Mouse (Mus musculus): ENCODE results near the gene Nkx2-4. TPM values are rescaled to one million over a fixed set of nuclear protein-coding genes. Genes with fewer than 3 reads are reported as not detected.

The Nkx2-4 gene
- polyA plus RNA-seq (2012; rRNA removed), result not detected in 2 replicates

- no peak for DNase-seq (ENCODE audit: low read depth, low spot score)
- 1% methylated on average over 82 of the region's 82 CpGs for WGBS
Observed at GRCm38 (mm10) chr2:147085072-147085870, at the start of gene Nkx2-4. Gene Nkx2-4, minus strand, starts transcription at chr2:147085445.

- 73% methylated on average over 6 of the region's 6 CpGs for WGBS
- no peak for DNase-seq (ENCODE audit: low read depth, low spot score)
Observed at GRCm38 (mm10) chr2:147127366-147127765, 42.1 kb upstream of the Nkx2-4 start.

GRCm38 (mm10) chr2:147119736-147120135, 34.5 kb upstream of the Nkx2-4 start:
- 86% methylated on average over 1 of the region's 1 CpGs for WGBS
- DNase-seq (ENCODE audit: low read depth, low spot score), result no peak

GRCm38 (mm10) chr2:147086441-147086840, 1.2 kb upstream of the Nkx2-4 start:
- DNase-seq (ENCODE audit: low read depth, low spot score), result no peak
- WGBS, result 16% methylated on average over 5 of the region's 5 CpGs

- 17% methylated on average over 6 of the region's 6 CpGs for WGBS
- DNase-seq (ENCODE audit: low read depth, low spot score), result no peak
Observed at GRCm38 (mm10) chr2:147085937-147086336, 692 bp upstream of the Nkx2-4 start.

GRCm38 (mm10) chr2:147084366-147085071, 726 bp downstream of the Nkx2-4 start:
- DNase-seq (ENCODE audit: low read depth, low spot score), result no peak
- 2% methylated on average over 106 of the region's 106 CpGs for WGBS

GRCm38 (mm10) chr2:147083471-147084365, 1.5 kb downstream of the Nkx2-4 start:
- DNase-seq (ENCODE audit: low read depth, low spot score), result no peak
- 2% methylated on average over 72 of the region's 72 CpGs for WGBS

GRCm38 (mm10) chr2:147082391-147082790, 2.9 kb downstream of the Nkx2-4 start:
- no peak for DNase-seq (ENCODE audit: low read depth, low spot score)
- 66% methylated on average over 4 of the region's 4 CpGs for WGBS

- WGBS, result 93% methylated on average over 4 of the region's 4 CpGs
Observed at GRCm38 (mm10) chr2:147074399-147074798, 10.8 kb downstream of the Nkx2-4 start.

GRCm38 (mm10) chr2:147073962-147074361, 11.3 kb downstream of the Nkx2-4 start:
- 85% methylated on average over 2 of the region's 2 CpGs for WGBS
- no peak for DNase-seq (ENCODE audit: low read depth, low spot score)

More at GRCm38 (mm10) chr2:147074399-147074798, 10.8 kb downstream of the Nkx2-4 start:
- no peak for DNase-seq (ENCODE audit: low read depth, low spot score)

GRCm38 (mm10) chr2:147070305-147070704, 14.9 kb downstream of the Nkx2-4 start:
- WGBS, result 91% methylated on average over 1 of the region's 1 CpGs
- DNase-seq (ENCODE audit: low read depth, low spot score), result no peak

- WGBS, result 83% methylated on average over 1 of the region's 1 CpGs
- DNase-seq (ENCODE audit: low read depth, low spot score), result no peak
Observed at GRCm38 (mm10) chr2:147069077-147069476, 16.2 kb downstream of the Nkx2-4 start.

GRCm38 (mm10) chr2:147067480-147068246, 17.6 kb downstream of the Nkx2-4 start:
- 95% methylated on average over 1 of the region's 1 CpGs for WGBS

GRCm38 (mm10) chr2:147053229-147053892, 31.9 kb downstream of the Nkx2-4 start:
- no peak for DNase-seq (ENCODE audit: low read depth, low spot score)
- WGBS, result 45% methylated on average over 2 of the region's 2 CpGs

More at GRCm38 (mm10) chr2:147067480-147068246, 17.6 kb downstream of the Nkx2-4 start:
- DNase-seq (ENCODE audit: low read depth, low spot score), result no peak

GRCm38 (mm10) chr2:147047051-147047450, 38.2 kb downstream of the Nkx2-4 start:
- no peak for DNase-seq (ENCODE audit: low read depth, low spot score)
- 93% methylated on average over 3 of the region's 3 CpGs for WGBS

- DNase-seq (ENCODE audit: low read depth, low spot score), result no peak
Observed at GRCm38 (mm10) chr2:147035864-147036263, 49.4 kb downstream of the Nkx2-4 start.

More at GRCm38 (mm10) chr2:147035864-147036263, 49.4 kb downstream of the Nkx2-4 start:
- 80% methylated on average over 2 of the region's 2 CpGs for WGBS

Measured in large intestine, adult 2 months (tissue).